Mouse (Mus musculus) MEL (cell line): Measurements from ENCODE around the gene Chrm4. TPM values are rescaled to one million over a fixed set of nuclear protein-coding genes. Genes with fewer than 3 reads are reported as not detected.

Experiments used
- DNase-seq: peaks from one replicate; pipeline ENCODE4 v3.0.0; 2011; ENCODE audit warnings: low read depth, low spot score
- H3K27ac ChIP-seq: 2 replicates; pipeline ENCODE4 v1.5.1; 2012; ENCODE audit warnings: low read depth, mild to moderate bottlenecking, control low read depth, low read length, moderate library complexity; ENCODE audit not compliant: control insufficient read depth
- H3K27me3 ChIP-seq, 2 experiments: fragments of 150-350 bp in 1 of 2; sonication (generic) in 1 of 2; 2 replicates each; pipeline ENCODE4 v1.6.1; 2012; ENCODE audit warnings: low read length in 2 of 2, mild to moderate bottlenecking in 2 of 2, improper control_type of control experiment in 1 of 2, moderate library complexity in 1 of 2; ENCODE audit not compliant: insufficient read depth in 2 of 2, control insufficient read depth in 1 of 2
- H3K36me3 ChIP-seq, 2 experiments: 2 replicates each; pipeline ENCODE4 v1.6.1; 2012 to 2014; ENCODE audit warnings: low read length in 2 of 2, improper control_type of control experiment in 1 of 2, inconsistent platforms in 1 of 2, mild to moderate bottlenecking in 1 of 2; ENCODE audit not compliant: insufficient read depth in 2 of 2, control insufficient read depth in 1 of 2
- H3K4me1 ChIP-seq, 2 experiments: fragments of 150-350 bp in 1 of 2; sonication (generic) in 1 of 2; 2 replicates each; pipeline ENCODE4 v1.6.1; 2012; ENCODE audit warnings: low read length in 2 of 2, improper control_type of control experiment in 1 of 2, mild to moderate bottlenecking in 1 of 2; ENCODE audit not compliant: insufficient read depth in 2 of 2, control insufficient read depth in 1 of 2
- H3K4me3 ChIP-seq, 2 experiments: fragments of 150-350 bp in 1 of 2; sonication (generic) in 1 of 2; 2 replicates each; pipeline ENCODE4 v1.5.1; 2012; ENCODE audit warnings: low read depth in 2 of 2, low read length in 2 of 2, mild to moderate bottlenecking in 2 of 2, moderate library complexity in 2 of 2, control low read depth in 1 of 2, improper control_type of control experiment in 1 of 2; ENCODE audit not compliant: control insufficient read depth in 1 of 2, insufficient read depth in 1 of 2
- H3K79me2 ChIP-seq: 2 replicates; pipeline ENCODE4 v1.6.1; 2012; ENCODE audit warnings: mild to moderate bottlenecking, low read length, moderate library complexity; ENCODE audit not compliant: control insufficient read depth, poor library complexity, insufficient read depth
- H3K9ac ChIP-seq: 2 replicates; pipeline ENCODE4 v1.6.1; 2012; ENCODE audit warnings: low read depth, mild to moderate bottlenecking, control low read depth, low read length, moderate library complexity; ENCODE audit not compliant: control insufficient read depth, poor library complexity, severe bottlenecking
- H3K9me3 ChIP-seq: fragments of 150-350 bp; sonication (generic); replicated peaks from 2 replicates; pipeline ENCODE4 v1.6.1; 2012; ENCODE audit warnings: mild to moderate bottlenecking, low read length, improper control_type of control experiment, moderate library complexity; ENCODE audit not compliant: insufficient read depth
- BHLHE40 ChIP-seq: IDR thresholded peaks from 2 replicates; pipeline ENCODE4 v1.6.1; 2012; ENCODE audit warnings: low read depth, mild to moderate bottlenecking, inconsistent platforms, low read length, improper control_type of control experiment, borderline replicate concordance
- CHD1 ChIP-seq: IDR thresholded peaks from 2 replicates; pipeline ENCODE4 v1.6.1; 2012; ENCODE audit warnings: low read depth, mild to moderate bottlenecking, inconsistent platforms, low read length, improper control_type of control experiment
- E2F4 ChIP-seq: IDR thresholded peaks from 2 replicates; pipeline ENCODE4 v1.6.1; 2011; ENCODE audit warnings: low read depth, low read length, improper control_type of control experiment, borderline replicate concordance
- EP300 ChIP-seq, 2 experiments: IDR thresholded peaks; 2 replicates each; pipeline ENCODE4 v1.6.1; 2011; ENCODE audit warnings: improper control_type of control experiment in 2 of 2, low read length in 2 of 2, low read depth in 1 of 2, mild to moderate bottlenecking in 1 of 2
- GATA1 ChIP-seq: IDR thresholded peaks from 2 replicates; pipeline ENCODE4 v1.6.1; 2011; ENCODE audit warnings: low read depth, low read length, improper control_type of control experiment
- HCFC1 ChIP-seq: IDR thresholded peaks from 2 replicates; pipeline ENCODE4 v1.6.1; 2012; ENCODE audit warnings: low read depth, mild to moderate bottlenecking, inconsistent platforms, low read length, improper control_type of control experiment, moderate library complexity
- JUND ChIP-seq: IDR thresholded peaks from 2 replicates; pipeline ENCODE4 v1.6.1; 2011; ENCODE audit warnings: low read depth, mild to moderate bottlenecking, improper control_type of control experiment, low read length
- KAT2A ChIP-seq: conservative IDR thresholded peaks from 2 replicates; pipeline ENCODE4 v1.6.1; 2012; ENCODE audit warnings: low read depth, low read length, improper control_type of control experiment, inconsistent platforms
- MAX ChIP-seq: IDR thresholded peaks from 2 replicates; pipeline ENCODE4 v1.6.1; 2011; ENCODE audit warnings: low read length, improper control_type of control experiment
- MEF2A ChIP-seq: IDR thresholded peaks from 2 replicates; pipeline ENCODE4 v1.6.1; 2014; ENCODE audit warnings: low read depth, mild to moderate bottlenecking, inconsistent platforms, low read length, improper control_type of control experiment; ENCODE audit not compliant: poor library complexity, insufficient replicate concordance, severe bottlenecking; ENCODE audit errors: extremely low read depth
- MXI1 ChIP-seq: IDR thresholded peaks from 2 replicates; pipeline ENCODE4 v1.6.1; 2011; ENCODE audit warnings: mild to moderate bottlenecking, low read depth, low read length, improper control_type of control experiment
- MYC ChIP-seq: IDR thresholded peaks from 2 replicates; pipeline ENCODE4 v1.6.1; 2011; ENCODE audit warnings: low read depth, mild to moderate bottlenecking, low read length, improper control_type of control experiment, moderate library complexity
- NRF1 ChIP-seq: IDR thresholded peaks from 2 replicates; pipeline ENCODE4 v1.6.1; 2014; ENCODE audit warnings: low read depth, mild to moderate bottlenecking, inconsistent platforms, low read length, improper control_type of control experiment, moderate library complexity; ENCODE audit not compliant: poor library complexity, insufficient read depth, severe bottlenecking
- POLR2AphosphoS2 ChIP-seq: IDR thresholded peaks from 2 replicates; pipeline ENCODE4 v1.6.1; 2011; ENCODE audit warnings: low read length, improper control_type of control experiment
- POLR2AphosphoS5 ChIP-seq: IDR thresholded peaks from 2 replicates; pipeline ENCODE4 v1.6.1; 2012; ENCODE audit warnings: low read depth, borderline replicate concordance, mild to moderate bottlenecking, inconsistent platforms, low read length, moderate library complexity, mixed read lengths
- SIN3A ChIP-seq: IDR thresholded peaks from 2 replicates; pipeline ENCODE4 v1.6.1; 2012; ENCODE audit warnings: low read length, improper control_type of control experiment, inconsistent platforms
- SMC3 ChIP-seq: IDR thresholded peaks from 2 replicates; pipeline ENCODE4 v1.6.1; 2011; ENCODE audit warnings: low read depth, low read length, improper control_type of control experiment
- TBP ChIP-seq: IDR thresholded peaks from 2 replicates; pipeline ENCODE4 v1.8.0; 2011; ENCODE audit warnings: low read depth, low read length, improper control_type of control experiment
- USF1 ChIP-seq: IDR thresholded peaks from 2 replicates; pipeline ENCODE4 v1.6.1; 2014; ENCODE audit warnings: low read depth, mild to moderate bottlenecking, inconsistent platforms, low read length, improper control_type of control experiment, moderate library complexity
- ZC3H11A ChIP-seq: IDR thresholded peaks from 2 replicates; pipeline ENCODE4 v1.6.1; 2012; ENCODE audit warnings: low read depth, mild to moderate bottlenecking, inconsistent platforms, low read length, improper control_type of control experiment
- ZKSCAN1 ChIP-seq: IDR thresholded peaks from 2 replicates; pipeline ENCODE4 v1.6.1; 2012; ENCODE audit warnings: low read depth, mild to moderate bottlenecking, inconsistent platforms, low read length, improper control_type of control experiment, moderate library complexity
- ZNF384 ChIP-seq: IDR thresholded peaks from 2 replicates; pipeline ENCODE4 v1.6.1; 2012; ENCODE audit warnings: low read depth, mild to moderate bottlenecking, inconsistent platforms, low read length, improper control_type of control experiment
- polyA plus RNA-seq, 2 experiments: library from polyadenylated mRNA; stranded (reverse) in 1 of 2; unstranded in 1 of 2; fragments of >175 nt in 1 of 2; fragments of >200 nt in 1 of 2; gene quantifications; 2 replicates each; pipeline versions ENCODE4 v1.2.1 to v1.2.4; 2012; ENCODE audit warnings: low replicate concordance in 2 of 2, low read depth in 1 of 2; ENCODE audit not compliant: insufficient read length in 2 of 2, insufficient read depth in 1 of 2, missing spikeins in 1 of 2
- total RNA-seq: library from RNA; depleted of rRNA; stranded (reverse); fragments of 300-350 nt; gene quantifications from 2 replicates; pipeline ENCODE4 v1.2.3, GENCODE M21; 2012

The Chrm4 gene
- total and polyA plus RNA-seq, 3 experiments, result 21.5 to 29.0 TPM; not detected in 1

DNA sequence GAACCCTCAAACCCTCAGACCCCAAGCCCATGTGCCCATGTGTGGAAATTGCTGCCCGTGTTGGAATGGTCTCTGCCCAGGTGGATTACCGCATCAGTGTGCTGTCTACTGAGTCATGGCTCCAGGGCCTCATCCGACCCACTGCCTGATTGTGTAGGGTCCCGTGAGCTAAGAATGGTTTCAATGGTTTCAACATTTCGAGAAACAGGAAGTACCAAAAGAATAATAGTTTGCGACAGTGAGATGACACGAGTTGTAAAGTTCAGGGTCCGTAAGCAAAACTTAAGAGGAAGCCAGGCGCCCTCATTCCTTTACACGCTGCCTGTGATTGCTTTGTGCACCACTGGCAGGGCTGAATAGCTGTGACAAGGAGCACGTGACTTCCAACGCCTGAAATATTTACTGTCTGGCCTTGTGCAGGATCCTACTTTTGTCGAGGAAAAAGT, 45.1 kb downstream of the Chrm4 start (continued):
- no peak for TF ChIP-seq MEF2A

DNA sequence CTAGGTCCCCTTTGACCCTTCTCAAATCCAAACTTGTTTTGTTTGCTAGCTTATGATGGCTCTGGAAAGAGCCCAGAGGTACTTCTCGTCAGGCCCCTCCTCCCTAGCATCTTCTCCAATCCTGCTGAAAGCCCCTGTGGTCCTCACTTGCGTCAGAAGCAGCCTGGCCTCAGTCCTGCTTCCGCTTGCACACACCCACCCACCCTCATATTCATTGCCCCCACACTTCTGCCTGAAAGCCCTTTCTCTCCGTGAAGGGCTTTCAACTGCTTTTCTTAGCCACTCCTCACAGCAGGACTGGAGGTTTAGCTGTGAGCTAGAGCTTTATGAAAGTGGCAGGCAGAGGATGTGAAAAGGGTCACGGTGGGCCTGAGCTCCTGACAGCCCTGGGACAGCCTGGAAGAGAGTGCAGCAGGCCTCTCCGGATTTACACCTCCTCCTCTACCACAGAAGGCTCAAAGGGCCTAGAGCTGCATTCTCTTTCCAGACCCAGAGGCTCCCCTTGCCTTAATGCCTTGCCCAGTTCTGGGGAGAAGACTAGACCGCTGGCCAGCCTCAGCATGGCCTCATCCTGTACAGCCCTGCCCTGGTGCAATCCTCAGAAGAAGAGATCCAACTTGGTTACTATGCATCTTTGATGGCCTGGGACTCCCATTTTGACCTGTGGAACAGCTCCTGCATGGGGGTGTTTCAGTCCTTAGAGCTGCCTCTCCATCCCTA, 46.5 kb downstream of the Chrm4 start:
- DNase-seq, result no peak
- no peaks in the 10 kb centered on the region for H3K79me2 ChIP-seq
- peaks cover 6 to 7% of the 10 kb centered on the region in 2 experiments for H3K4me1 ChIP-seq
- peaks cover 1 to 5% of the 10 kb centered on the region in 2 experiments; a peak in 2 of 4 replicates for H3K27me3 ChIP-seq
- TF ChIP-seq MXI1, result no peak
- no peak for TF ChIP-seq SIN3A
- no peak for TF ChIP-seq GATA1
- no peak for TF ChIP-seq NRF1
- no peak for TF ChIP-seq ZC3H11A
- no peak for TF ChIP-seq BHLHE40
- TF ChIP-seq HCFC1, result no peak
- no peak for TF ChIP-seq MYC
- no peaks in the 10 kb centered on the region for H3K9me3 ChIP-seq
- no peak overlapping the region for H3K27ac ChIP-seq
- H3K36me3 ChIP-seq, result peaks cover 0 to 7% of the 10 kb centered on the region in 2 experiments; a peak in 2 of 4 replicates
- no peak overlapping the region for H3K9ac ChIP-seq
- no peak overlapping the region for H3K4me3 ChIP-seq

DNA sequence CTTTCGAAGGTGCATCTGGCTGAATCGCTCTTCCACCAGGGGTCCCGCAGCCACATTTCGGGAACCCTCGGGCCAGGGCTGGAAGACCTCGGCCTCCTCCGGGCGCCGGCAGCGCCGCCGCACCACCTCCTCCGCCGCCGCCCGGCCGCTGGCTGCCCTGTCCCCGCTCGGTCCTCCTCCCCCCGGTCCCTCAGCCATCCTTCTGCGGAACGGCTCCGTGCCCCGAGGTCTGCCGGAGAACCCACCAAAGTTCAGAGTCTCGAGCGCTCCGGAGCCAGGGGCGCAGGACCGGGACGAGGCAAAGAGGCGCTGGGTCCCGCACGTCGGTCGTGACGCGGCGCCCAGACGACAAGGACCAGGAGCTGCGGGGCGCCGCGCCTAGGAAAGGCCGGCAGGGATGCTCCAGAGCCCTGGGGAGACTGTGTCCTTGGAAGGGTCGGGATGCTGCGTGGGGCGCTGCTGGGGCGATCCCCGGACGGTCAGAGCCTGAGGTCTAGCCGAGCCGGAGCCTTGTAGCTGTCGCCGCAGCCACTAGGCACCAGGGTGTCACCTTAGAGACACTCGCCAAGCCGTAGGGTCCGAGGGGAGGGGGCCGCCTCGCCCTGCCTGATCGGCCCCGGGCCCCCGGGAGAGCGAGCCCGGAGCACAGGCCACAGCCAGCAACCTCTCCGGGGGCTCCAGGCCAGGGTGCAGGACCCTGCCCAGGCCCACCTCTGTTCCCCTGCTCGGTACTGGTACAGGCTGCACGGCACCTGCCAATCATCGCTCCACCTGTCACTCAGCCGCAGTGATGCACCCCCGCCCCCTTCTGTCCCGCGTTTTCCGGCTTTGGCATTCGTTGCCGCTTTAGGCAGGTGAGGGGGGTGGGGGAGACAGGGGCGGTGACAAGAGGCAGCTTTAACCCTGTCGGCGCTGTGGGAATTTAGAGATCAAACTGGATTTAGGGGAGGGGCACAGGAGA, 48.8 kb downstream of the Chrm4 start, which contains the start of gene Dgkz:
Gene Dgkz (minus strand): TSS at position 284 of the 961 bp plus-strand sequence.
- no peak within 1 kb of the TSS for H3K4me3 ChIP-seq
- H3K36me3 ChIP-seq, result peaks cover 0 to 7% of the 10 kb centered on the region in 2 experiments; a peak in 2 of 4 replicates
- H3K27ac ChIP-seq, result no peak within 1 kb of the TSS
- 0 out of 4 replicates have a peak, but pooled peaks cover 0 to 1% of the 10 kb centered on the region in 2 experiments for H3K27me3 ChIP-seq
- no peaks in the 10 kb centered on the region for H3K9me3 ChIP-seq
- no peak within 1 kb of the TSS for H3K9ac ChIP-seq
- TF ChIP-seq BHLHE40 (no peak), SIN3A (no peak), POLR2AphosphoS2 (no peak), ZNF384 (no peak), POLR2AphosphoS5 (no peak), MEF2A (no peak), KAT2A (no peak), CHD1 (no peak), USF1 (no peak), JUND (no peak), MAX (no peak), TBP (no peak), E2F4 (no peak), ZKSCAN1 (no peak), SMC3 (no peak), EP300 (IDR thresholded peaks at IDR 0.05; ENCODE audit: low read depth in 1 of 2, low read length in 2 of 2) (no peak)
- peaks cover 7% of the 10 kb centered on the region in 2 experiments for H3K4me1 ChIP-seq
- H3K79me2 ChIP-seq, result no peaks in the 10 kb centered on the region
- DNase-seq, result no peak
